Mouse (Mus musculus) ES-E14 (cell line): ENCODE measurements around the gene Cntn2. TPM values are rescaled to one million over a fixed set of nuclear protein-coding genes. Genes with fewer than 3 reads are reported as not detected.

Experiments
- DNase-seq: peaks from one replicate; pipeline ENCODE4 v3.0.0-alpha.2; 2013; ENCODE audit warnings: low read depth, low spot score
- H3K27ac ChIP-seq: 2 replicates; pipeline ENCODE4 v1.5.1; 2012; ENCODE audit warnings: low read depth, mild to moderate bottlenecking, low read length, moderate library complexity, mixed read lengths; ENCODE audit not compliant: poor library complexity, insufficient read depth, severe bottlenecking
- H3K36me3 ChIP-seq: 2 replicates; pipeline ENCODE4 v1.6.1; 2012; ENCODE audit warnings: mild to moderate bottlenecking, low read length, moderate library complexity, mixed read lengths; ENCODE audit not compliant: control insufficient read depth, poor library complexity, insufficient read depth, severe bottlenecking
- H3K4me1 ChIP-seq, 2 experiments: fragments of 150-350 bp in 1 of 2; sonication (generic) in 1 of 2; 2 replicates each; pipeline ENCODE4 v1.6.1; 2012; ENCODE audit warnings: low read length in 2 of 2, mild to moderate bottlenecking in 1 of 2, mixed read lengths in 1 of 2; ENCODE audit not compliant: control insufficient read depth in 2 of 2, insufficient read depth in 2 of 2, poor library complexity in 1 of 2
- H3K4me3 ChIP-seq, 2 experiments: fragments of 150-350 bp in 1 of 2; sonication (generic) in 1 of 2; 2 replicates each; pipeline ENCODE4 v1.5.1; 2012; ENCODE audit warnings: low read length in 2 of 2, low read depth in 1 of 2, mild to moderate bottlenecking in 1 of 2, mixed read lengths in 1 of 2; ENCODE audit not compliant: insufficient read depth in 1 of 2, poor library complexity in 1 of 2, severe bottlenecking in 1 of 2
- H3K9ac ChIP-seq: 2 replicates; pipeline ENCODE4 v1.6.1; 2012; ENCODE audit warnings: low read depth, mild to moderate bottlenecking, low read length, mixed read lengths; ENCODE audit not compliant: poor library complexity, insufficient read depth, severe bottlenecking
- H3K9me3 ChIP-seq: fragments of 150-350 bp; sonication (generic); 2 replicates; pipeline ENCODE4 v1.6.1; 2012; ENCODE audit warnings: low read depth, mild to moderate bottlenecking, low read length; ENCODE audit not compliant: control insufficient read depth, insufficient read depth
- CHD2 ChIP-seq: IDR thresholded peaks from 2 replicates; pipeline ENCODE4 v1.6.1; 2014; ENCODE audit warnings: mild to moderate bottlenecking, low read depth, low read length, inconsistent platforms
- HCFC1 ChIP-seq: IDR thresholded peaks from 2 replicates; pipeline ENCODE4 v1.6.1; 2012; ENCODE audit warnings: low read length, inconsistent platforms, borderline replicate concordance; ENCODE audit not compliant: insufficient read depth
- MAFK ChIP-seq: IDR thresholded peaks from 2 replicates; pipeline ENCODE4 v1.6.1; 2014; ENCODE audit warnings: mild to moderate bottlenecking, low read depth, low read length, inconsistent platforms; ENCODE audit not compliant: insufficient read depth
- ZC3H11A ChIP-seq: IDR thresholded peaks from 2 replicates; pipeline ENCODE4 v1.6.1; 2012; ENCODE audit warnings: low read depth, mild to moderate bottlenecking, inconsistent platforms, low read length, borderline replicate concordance
- ZNF384 ChIP-seq: IDR thresholded peaks from 2 replicates; pipeline ENCODE4 v1.6.1; 2012; ENCODE audit warnings: low read depth, low read length, inconsistent platforms
- in situ Hi-C, 2 experiments: fragments of 600-800 bp; cut with MboI; formaldehyde crosslinking; loops; one replicate each; pipeline ENCODE4 v1.15.1; 2025; ENCODE audit warnings: low sequenced_read_pairs in 2 of 2, inconsistent platforms in 1 of 2; ENCODE audit not compliant: unreplicated experiment in 2 of 2
- total RNA-seq: library from RNA; depleted of rRNA; stranded (reverse); fragments of 300-350 nt; gene quantifications from 2 replicates; pipeline ENCODE4 v1.2.3, GENCODE M21; 2012

The Cntn2 gene
- total RNA-seq, 1 experiment, result 2.9 TPM

DNA sequence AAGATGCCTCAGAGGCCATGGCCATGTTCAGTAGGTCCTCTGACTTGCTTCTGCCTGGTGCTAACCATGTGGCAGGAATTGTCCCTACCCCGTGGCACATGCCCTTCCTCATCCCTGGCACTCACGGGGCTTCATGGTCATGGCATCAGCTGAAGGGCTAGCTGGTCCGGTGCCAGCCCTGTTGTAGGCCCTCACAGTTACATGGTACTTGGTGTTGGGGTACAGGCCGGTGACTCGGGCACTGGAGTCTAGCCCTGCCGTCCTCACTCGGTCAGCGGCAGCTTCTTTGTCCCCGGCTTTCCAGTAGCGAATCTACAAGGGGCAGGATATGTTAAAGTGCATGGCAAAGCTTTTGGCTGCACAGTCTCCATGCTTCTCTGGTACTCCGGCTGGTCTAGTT, 26.3 kb downstream of the Cntn2 start:
- no peak overlapping the region for H3K27ac ChIP-seq
- DNase-seq, result no peak
- no peaks in the 10 kb centered on the region for H3K9me3 ChIP-seq
- H3K36me3 ChIP-seq, result no peaks in the 10 kb centered on the region
- no peak for TF ChIP-seq MAFK
- no peak for TF ChIP-seq ZC3H11A
- no peak for TF ChIP-seq HCFC1
- TF ChIP-seq ZNF384, result no peak
- TF ChIP-seq CHD2, result no peak
- H3K4me1 ChIP-seq, result peaks cover 0 to 10% of the 10 kb centered on the region in 2 experiments; a peak in 1 of 4 replicates
- no peak overlapping the region for H3K4me3 ChIP-seq
- in situ Hi-C loops, result no loop called here
- H3K9ac ChIP-seq, result no peak overlapping the region

DNA sequence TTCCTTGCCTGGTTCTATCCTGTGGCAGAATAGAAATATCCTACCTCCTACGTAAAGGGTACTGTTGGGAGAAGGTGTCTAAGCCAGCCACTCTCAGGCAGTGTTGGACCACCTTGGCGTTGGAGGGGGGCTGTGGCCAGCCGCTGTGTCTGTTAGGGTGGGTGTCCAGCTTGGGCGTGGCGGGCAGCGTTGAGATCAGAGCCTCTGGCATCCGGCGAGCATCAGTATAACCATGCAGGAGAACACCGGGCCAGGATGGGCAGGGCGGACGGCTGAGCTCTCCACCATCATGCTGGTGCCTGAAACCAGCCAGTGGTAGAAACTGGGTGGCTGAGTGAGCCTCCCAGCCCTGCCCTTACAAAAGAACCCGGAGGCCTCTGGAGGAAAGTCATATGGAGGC, 27.7 kb downstream of the Cntn2 start:
- H3K4me3 ChIP-seq, result no peak overlapping the region
- DNase-seq, result no peak
- H3K9me3 ChIP-seq, result no peaks in the 10 kb centered on the region
- no peak overlapping the region for H3K27ac ChIP-seq
- no peaks in the 10 kb centered on the region for H3K36me3 ChIP-seq
- H3K4me1 ChIP-seq, result peaks cover 0 to 7% of the 10 kb centered on the region in 2 experiments; a peak in 1 of 4 replicates
- TF ChIP-seq CHD2 (no peak), MAFK (no peak), ZC3H11A (no peak), HCFC1 (no peak), ZNF384 (no peak)
- in situ Hi-C loops, result no loop called here
- H3K9ac ChIP-seq, result no peak overlapping the region

DNA sequence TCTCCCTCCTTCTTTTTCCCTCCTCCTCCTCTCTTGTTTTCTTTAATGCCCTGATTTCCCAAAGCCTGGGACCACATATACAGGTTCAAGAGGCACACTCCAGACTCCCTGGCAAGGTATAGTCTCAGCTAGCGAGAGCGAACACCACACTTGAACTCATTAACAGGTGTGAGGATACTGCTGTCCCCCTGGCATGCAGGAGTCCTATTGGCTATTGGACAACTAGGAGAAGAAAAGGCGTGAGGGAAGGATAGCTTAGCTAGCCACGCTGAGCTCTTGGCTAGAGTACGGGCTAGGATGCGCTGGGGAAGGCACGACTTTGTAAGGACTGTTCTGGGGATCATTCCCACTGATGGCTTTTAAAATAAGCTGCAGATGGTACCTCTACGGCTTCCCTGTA, 30.9 kb downstream of the Cntn2 start:
- Histone ChIP-seq H3K4me3 (no peak overlapping the region), H3K36me3 (peaks cover 15% of the 10 kb centered on the region), H3K9me3 (no peaks in the 10 kb centered on the region), H3K9ac (no peak overlapping the region), H3K27ac (no peak overlapping the region), H3K4me1 (peaks cover 0 to 4% of the 10 kb centered on the region in 2 experiments; a peak in 1 of 4 replicates)
- no peak for DNase-seq
- TF ChIP-seq ZC3H11A, result no peak
- TF ChIP-seq ZNF384, result no peak
- TF ChIP-seq MAFK, result no peak
- TF ChIP-seq CHD2, result no peak
- no peak for TF ChIP-seq HCFC1
- in situ Hi-C loops, result no loop called here

DNA sequence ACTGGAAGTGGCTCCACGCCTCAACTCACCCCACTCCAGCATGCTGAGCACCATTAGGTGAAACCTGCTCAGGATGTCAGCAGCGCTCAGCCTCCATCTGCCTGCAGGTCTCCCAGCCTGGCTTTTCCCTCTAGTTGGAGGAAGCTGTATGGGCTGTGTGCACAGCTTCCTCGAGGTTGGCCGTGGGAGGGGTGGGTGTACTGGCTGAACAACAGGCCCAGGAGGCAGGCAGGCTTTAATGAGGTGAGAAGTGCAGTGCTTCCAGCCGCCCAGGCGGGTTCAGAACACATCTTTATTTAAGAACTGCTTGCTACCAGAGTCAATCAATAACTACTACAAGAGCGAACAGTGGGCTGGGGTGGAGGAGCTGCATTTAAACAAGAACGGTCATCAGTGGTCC, 31.5 kb downstream of the Cntn2 start:
- no peak overlapping the region for H3K27ac ChIP-seq
- H3K9ac ChIP-seq, result no peak overlapping the region
- H3K4me3 ChIP-seq, result no peak overlapping the region
- H3K36me3 ChIP-seq, result peaks cover 18% of the 10 kb centered on the region
- no peak for DNase-seq
- H3K4me1 ChIP-seq, result peaks cover 0 to 4% of the 10 kb centered on the region in 2 experiments; a peak in 1 of 4 replicates
- no peaks in the 10 kb centered on the region for H3K9me3 ChIP-seq
- TF ChIP-seq ZNF384 (no peak), MAFK (no peak), HCFC1 (no peak), ZC3H11A (no peak), CHD2 (no peak)
- in situ Hi-C loops, result no loop called here

DNA sequence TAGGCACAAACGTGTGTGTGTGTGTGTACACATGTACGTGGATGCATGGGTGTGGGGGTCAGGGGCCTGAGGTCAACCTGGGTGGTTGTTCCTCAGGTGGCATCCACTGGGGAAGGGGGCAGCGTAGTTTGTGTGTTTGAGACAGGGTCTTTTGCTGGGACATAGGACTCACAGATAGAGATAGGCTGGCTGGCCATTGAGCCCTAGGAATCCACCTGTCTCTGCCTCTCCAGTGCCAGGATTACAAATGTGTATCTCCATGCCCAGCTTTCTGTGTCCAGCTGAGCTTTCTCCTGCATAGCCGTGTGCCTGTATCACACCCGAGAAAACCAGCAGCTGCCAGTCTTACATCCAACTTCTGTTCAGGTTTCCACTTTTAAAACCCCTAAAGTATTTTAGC, 33.3 kb downstream of the Cntn2 start:
- in situ Hi-C loops, result no loop called here
- Histone ChIP-seq H3K4me1 (peaks cover 0 to 4% of the 10 kb centered on the region in 2 experiments; a peak in 1 of 4 replicates), H3K27ac (no peak overlapping the region), H3K4me3 (no peak overlapping the region), H3K9ac (no peak overlapping the region), H3K36me3 (peaks cover 23% of the 10 kb centered on the region), H3K9me3 (no peaks in the 10 kb centered on the region)
- TF ChIP-seq MAFK, result no peak
- no peak for TF ChIP-seq ZNF384
- TF ChIP-seq ZC3H11A, result no peak
- no peak for TF ChIP-seq CHD2
- TF ChIP-seq HCFC1, result no peak
- no peak for DNase-seq
